Mouse (Mus musculus) embryonic facial prominence, embryonic 14.5 days (tissue): Measurements from ENCODE around the gene Ppfibp2. TPM values are rescaled to one million over a fixed set of nuclear protein-coding genes. Genes with fewer than 3 reads are reported as not detected.
A peak's percentile ranks its signal among the peaks of the same experiment; 100 is the strongest.

Experiments
- ATAC-seq: fragments of 200-750 bp; cut with Nextera tagmentation; 2 replicates; pipeline ENCODE4 v1.8.0; 2017; ENCODE audit warnings: low read depth, moderate number of reproducible peaks, moderate TSS enrichment
- DNase-seq: peaks from one replicate; pipeline ENCODE4 v3.0.0-alpha.2; 2015; ENCODE audit warnings: low spot score
- H3K27ac ChIP-seq: fragments of 300-500 bp; sonication (generic); replicated peaks from 2 replicates; pipeline ENCODE4 v1.5.1; 2014; ENCODE audit warnings: low read depth, mild to moderate bottlenecking, low read length, moderate library complexity
- H3K27me3 ChIP-seq: fragments of 300-500 bp; sonication (generic); replicated peaks from 2 replicates; pipeline ENCODE4 v1.6.1; 2014; ENCODE audit warnings: low read length; ENCODE audit not compliant: control insufficient read depth, insufficient read depth
- H3K36me3 ChIP-seq: fragments of 300-500 bp; sonication (generic); 2 replicates; pipeline ENCODE4 v1.6.1; 2014; ENCODE audit warnings: low read length, mixed read lengths; ENCODE audit not compliant: control insufficient read depth, insufficient read depth
- H3K4me1 ChIP-seq: fragments of 300-500 bp; sonication (generic); 2 replicates; pipeline ENCODE4 v1.6.1; 2014; ENCODE audit warnings: antibody characterized with exemption, low read length; ENCODE audit not compliant: control insufficient read depth, insufficient read depth
- H3K4me2 ChIP-seq: fragments of 300-500 bp; sonication (generic); 2 replicates; pipeline ENCODE4 v1.6.1; 2014; ENCODE audit warnings: low read depth, mild to moderate bottlenecking, low read length, moderate library complexity, mixed read lengths
- H3K4me3 ChIP-seq: fragments of 300-500 bp; sonication (generic); 2 replicates; pipeline ENCODE4 v1.5.1; 2014; ENCODE audit warnings: low read depth, mild to moderate bottlenecking, low read length
- H3K9ac ChIP-seq: fragments of 300-500 bp; sonication (generic); 2 replicates; pipeline ENCODE4 v1.6.1; 2014; ENCODE audit warnings: low read depth, mild to moderate bottlenecking, low read length, moderate library complexity, mixed read lengths
- H3K9me3 ChIP-seq: fragments of 300-500 bp; sonication (generic); 2 replicates; pipeline ENCODE4 v1.6.1; 2016; ENCODE audit warnings: low read length; ENCODE audit not compliant: control insufficient read depth
- WGBS: fragments of 180-500 bp; shearing (Covaris S2); extraction: QIAGEN DNeasy Blood & Tissue Kit; methylation state at CpG from one replicate; pipeline ENCODE4 v1.1.7; 2014; 5-methylcytosine and 5-hydroxymethylcytosine counted together
- polyA plus RNA-seq: library from polyadenylated mRNA; unstranded; fragments of >200 nt; fragmentation: Nextera tagmentation; extraction: Ambion mirVana; gene quantifications from 2 replicates; pipeline ENCODE4 v1.2.1, GENCODE M21; 2014

Ppfibp2 gene
- polyA plus RNA-seq, 1 experiment from 2014 or later: 14.3 TPM

DNA sequence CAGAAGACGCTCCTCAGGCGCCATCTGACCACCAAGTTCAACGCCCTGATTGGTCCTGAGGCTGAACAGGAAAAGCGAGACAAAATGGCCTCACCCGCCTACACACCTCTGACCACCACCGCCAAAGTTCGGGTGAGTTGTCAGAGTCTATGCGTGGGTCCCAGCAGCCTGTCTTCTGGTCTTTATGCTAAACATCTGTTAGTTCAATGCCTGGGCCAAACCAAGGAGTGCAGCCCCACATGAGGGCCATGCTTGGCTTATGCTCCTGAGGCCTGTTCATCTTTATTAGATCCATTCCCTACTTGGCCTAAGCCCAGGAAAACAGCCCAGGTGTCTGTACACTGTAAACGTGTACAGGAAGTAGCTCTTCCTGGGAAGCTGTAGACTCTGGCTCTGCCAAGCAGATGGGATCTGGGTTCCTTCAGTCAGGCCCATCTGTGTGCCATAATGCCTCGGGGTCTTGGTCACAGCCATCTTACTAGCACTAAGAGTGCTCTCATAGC, 148.0 kb downstream of the Ppfibp2 start:
- ATAC-seq: peak; percentile 62; the same call in 1 of the 2 replicates
- peaks cover 50% of the 10 kb centered on the region for H3K36me3 ChIP-seq
- DNase-seq: peak; percentile 51

DNA sequence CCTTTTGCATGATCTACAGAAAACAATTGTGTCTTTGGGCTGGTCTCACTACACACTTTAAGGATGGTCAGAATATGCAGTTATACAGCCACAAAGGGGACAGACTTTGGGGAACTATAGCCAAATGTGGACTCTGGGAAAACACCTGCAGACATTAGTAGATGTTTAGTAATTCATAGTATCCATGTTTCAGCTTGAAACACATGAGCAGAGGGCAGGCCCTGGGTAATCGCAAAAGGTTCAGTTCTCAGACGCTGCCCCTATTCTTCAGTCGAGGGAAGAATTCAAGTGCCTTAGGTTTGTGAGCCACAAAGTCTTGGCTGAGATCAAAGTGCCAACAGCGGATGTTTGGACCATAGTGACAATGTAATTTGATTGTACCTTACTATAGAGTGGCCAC, 149.4 kb downstream of the Ppfibp2 start:
- Histone ChIP-seq H3K4me1 (no peaks in the 10 kb centered on the region), H3K9me3 (no peaks in the 10 kb centered on the region), H3K27ac (no peak overlapping the region), H3K36me3 (peaks cover 40% of the 10 kb centered on the region), H3K4me2 (no peak overlapping the region), H3K9ac (no peak overlapping the region), H3K27me3 (no peaks in the 10 kb centered on the region), H3K4me3 (no peak overlapping the region)
- WGBS: 83% methylated on average over 4 of the region's 4 CpGs
- ATAC-seq (no peak), DNase-seq (no peak)

More for the DNA sequence above, 148.0 kb downstream of the Ppfibp2 start:
- no peak overlapping the region for H3K27ac ChIP-seq
- no peaks in the 10 kb centered on the region for H3K9me3 ChIP-seq
- H3K4me1 ChIP-seq: no peaks in the 10 kb centered on the region
- WGBS: 73% methylated on average over 10 of the region's 10 CpGs
- H3K4me3 ChIP-seq: no peak overlapping the region
- H3K4me2 ChIP-seq: no peak overlapping the region
- no peak overlapping the region for H3K9ac ChIP-seq
- H3K27me3 ChIP-seq: no peaks in the 10 kb centered on the region

DNA sequence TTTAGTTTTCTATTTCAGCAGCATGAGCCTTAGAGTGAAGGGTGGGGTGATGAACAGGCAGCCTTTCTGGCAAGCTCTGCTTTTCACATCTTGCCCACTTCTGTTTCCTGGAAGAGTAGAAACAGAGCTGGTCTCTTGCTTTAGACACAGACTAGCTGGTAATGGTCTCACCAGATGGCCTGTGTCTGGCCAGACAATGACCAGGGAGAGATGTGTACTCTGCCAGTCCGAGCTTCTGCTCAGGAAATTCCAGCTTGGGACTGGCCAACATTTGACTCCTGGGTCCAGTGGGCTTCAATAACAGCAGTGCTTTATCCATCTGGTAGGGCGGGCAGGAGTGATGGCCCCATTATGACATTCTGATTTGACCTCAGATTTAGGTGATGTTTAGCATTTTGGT, 150.1 kb downstream of the Ppfibp2 start:
- no peak for ATAC-seq
- Histone ChIP-seq H3K4me3 (no peak overlapping the region), H3K4me2 (no peak overlapping the region), H3K9me3 (no peaks in the 10 kb centered on the region), H3K36me3 (peaks cover 34% of the 10 kb centered on the region), H3K27me3 (no peaks in the 10 kb centered on the region), H3K27ac (no peak overlapping the region), H3K4me1 (no peaks in the 10 kb centered on the region), H3K9ac (no peak overlapping the region)
- no peak for DNase-seq
- WGBS: 75% methylated on average over 2 of the region's 2 CpGs

DNA sequence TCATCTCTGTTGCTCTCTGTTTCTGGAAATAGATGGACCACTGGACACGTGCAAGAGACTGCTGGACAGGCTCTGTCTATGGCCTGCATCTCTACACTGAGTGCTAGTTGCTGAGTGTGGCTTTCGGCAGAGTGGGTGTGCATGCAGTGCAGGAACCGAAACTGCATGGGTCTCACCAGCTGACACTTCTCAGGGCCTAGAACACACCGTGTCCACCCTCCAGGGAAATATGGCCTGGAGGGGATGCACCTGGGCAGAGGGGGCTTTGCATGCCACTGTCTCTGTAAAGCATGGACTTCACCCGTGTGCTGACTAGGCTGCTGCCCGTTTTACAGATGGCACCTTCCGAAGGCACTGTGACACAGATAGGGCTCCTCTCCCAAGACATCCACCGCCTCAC, 151.0 kb downstream of the Ppfibp2 start:
- H3K9ac ChIP-seq: no peak overlapping the region
- no peaks in the 10 kb centered on the region for H3K27me3 ChIP-seq
- no peaks in the 10 kb centered on the region for H3K9me3 ChIP-seq
- DNase-seq (no peak), ATAC-seq (no peak)
- no peak overlapping the region for H3K4me3 ChIP-seq
- no peaks in the 10 kb centered on the region for H3K4me1 ChIP-seq
- 83% methylated on average over 8 of the region's 8 CpGs for whole genome bisulfite sequencing
- H3K36me3 ChIP-seq: peaks cover 26% of the 10 kb centered on the region
- H3K27ac ChIP-seq: no peak overlapping the region
- no peak overlapping the region for H3K4me2 ChIP-seq

DNA sequence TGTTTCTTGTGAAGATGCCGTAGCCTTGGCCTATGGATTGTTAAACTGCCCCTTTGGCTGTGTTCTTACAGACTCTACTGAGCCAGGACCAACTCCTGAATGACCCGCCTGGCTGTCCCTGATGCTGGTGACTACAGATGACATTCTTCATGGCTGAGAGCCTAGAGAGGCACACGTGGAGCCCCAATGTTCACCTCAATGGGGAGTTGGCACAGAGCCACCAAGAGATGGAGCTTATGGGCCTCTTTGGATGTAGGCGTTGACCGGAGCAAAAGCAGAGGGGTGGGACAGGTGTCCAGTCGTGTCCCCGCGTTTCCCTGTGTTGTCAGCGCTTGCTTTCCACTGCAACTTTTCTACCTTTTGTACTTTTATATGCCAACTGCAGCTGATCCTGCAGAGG, 152.5 kb downstream of the Ppfibp2 start:
- H3K27ac ChIP-seq: no peak overlapping the region
- no peaks in the 10 kb centered on the region for H3K4me1 ChIP-seq
- no peaks in the 10 kb centered on the region for H3K9me3 ChIP-seq
- no peaks in the 10 kb centered on the region for H3K27me3 ChIP-seq
- no peak overlapping the region for H3K4me3 ChIP-seq
- H3K36me3 ChIP-seq: peaks cover 22% of the 10 kb centered on the region
- 87% methylated on average over 9 of the region's 9 CpGs for WGBS
- ATAC-seq: no peak
- DNase-seq: no peak
- no peak overlapping the region for H3K4me2 ChIP-seq
- no peak overlapping the region for H3K9ac ChIP-seq

DNA sequence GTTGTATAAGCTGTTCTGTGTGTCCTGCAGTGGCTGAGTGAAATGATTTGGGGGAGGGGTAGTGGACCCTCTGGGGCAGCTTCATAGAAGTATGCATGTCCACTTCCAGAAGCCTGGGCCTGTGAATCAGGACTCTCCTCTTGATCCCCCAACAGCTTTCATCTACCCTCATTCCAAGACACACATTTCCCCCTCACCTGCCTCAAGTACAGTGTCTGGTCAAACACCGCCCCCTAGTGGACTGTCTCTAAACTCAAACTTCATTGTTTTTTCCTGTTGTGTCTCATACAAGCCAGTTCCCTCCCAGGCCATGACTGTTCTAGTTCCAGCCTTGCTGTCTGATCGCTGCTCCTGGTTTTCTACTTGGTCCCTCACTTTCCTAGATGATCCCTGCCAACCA, 152.9 kb downstream of the Ppfibp2 start:
- no peak overlapping the region for H3K4me2 ChIP-seq
- 12% methylated on average over 2 of the region's 2 CpGs for WGBS
- DNase-seq (peak; percentile 70), ATAC-seq (0 out of 2 replicates have a peak, but pooled peaks have one; percentile 38)
- H3K9me3 ChIP-seq: no peaks in the 10 kb centered on the region
- peaks cover 22% of the 10 kb centered on the region for H3K36me3 ChIP-seq
- no peak overlapping the region for H3K4me3 ChIP-seq
- H3K9ac ChIP-seq: no peak overlapping the region
- no peaks in the 10 kb centered on the region for H3K4me1 ChIP-seq
- no peaks in the 10 kb centered on the region for H3K27me3 ChIP-seq
- H3K27ac ChIP-seq: no peak overlapping the region

DNA sequence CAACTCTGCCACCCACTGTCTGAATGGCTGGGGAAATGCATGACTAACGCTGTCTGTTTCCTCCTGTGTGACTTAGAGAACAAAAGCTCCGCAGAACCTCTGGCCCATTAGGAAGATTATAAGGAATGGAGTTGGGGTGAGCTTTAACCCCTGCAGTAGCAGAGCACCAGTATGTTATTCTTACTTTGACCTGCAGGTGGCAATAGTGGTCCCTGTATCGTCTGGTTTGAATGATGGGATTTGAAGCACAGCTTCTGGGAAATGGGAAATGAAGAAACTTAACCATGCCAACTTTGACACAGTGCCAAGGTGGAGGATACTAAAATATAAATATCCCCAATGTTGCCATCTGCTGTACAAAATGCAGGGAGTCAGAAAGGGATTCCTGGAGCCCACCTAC, 154.3 kb downstream of the Ppfibp2 start:
- Histone ChIP-seq H3K4me2 (no peak overlapping the region), H3K27ac (no peak overlapping the region), H3K27me3 (no peaks in the 10 kb centered on the region), H3K9ac (no peak overlapping the region), H3K9me3 (no peaks in the 10 kb centered on the region), H3K4me1 (no peaks in the 10 kb centered on the region), H3K36me3 (peaks cover 12% of the 10 kb centered on the region; the same call in 1 of the 2 replicates), H3K4me3 (no peak overlapping the region)
- no peak for ATAC-seq
- WGBS: 3% methylated on average over 3 of the region's 3 CpGs
- DNase-seq: peak; percentile 69

DNA sequence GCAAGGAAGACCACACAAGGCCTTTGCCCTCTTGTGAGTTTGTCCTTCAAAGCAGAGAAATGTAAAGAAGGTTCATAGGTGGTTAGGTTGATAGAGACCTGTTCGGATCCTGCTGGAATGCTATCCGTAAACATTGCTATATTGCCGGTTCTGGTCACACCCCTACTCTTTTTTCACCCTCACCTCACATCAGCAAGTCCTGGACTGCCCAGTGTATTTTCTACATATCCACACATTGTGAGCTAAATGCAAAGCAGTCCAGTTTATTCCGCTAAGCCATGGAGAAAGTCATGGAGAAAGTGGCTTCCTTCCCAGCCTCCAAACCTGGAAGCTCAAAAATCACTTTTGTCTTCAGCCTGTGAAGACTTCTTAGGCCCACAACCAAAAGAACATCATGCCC, 154.7 kb downstream of the Ppfibp2 start:
- no peak overlapping the region for H3K27ac ChIP-seq
- DNase-seq (no peak), ATAC-seq (no peak)
- H3K4me1 ChIP-seq: no peaks in the 10 kb centered on the region
- no peak overlapping the region for H3K4me2 ChIP-seq
- 94% methylated on average over 4 of the region's 4 CpGs for WGBS
- no peak overlapping the region for H3K9ac ChIP-seq
- H3K4me3 ChIP-seq: no peak overlapping the region
- H3K9me3 ChIP-seq: no peaks in the 10 kb centered on the region
- peaks cover 11% of the 10 kb centered on the region; the same call in 1 of the 2 replicates for H3K36me3 ChIP-seq
- no peaks in the 10 kb centered on the region for H3K27me3 ChIP-seq

DNA sequence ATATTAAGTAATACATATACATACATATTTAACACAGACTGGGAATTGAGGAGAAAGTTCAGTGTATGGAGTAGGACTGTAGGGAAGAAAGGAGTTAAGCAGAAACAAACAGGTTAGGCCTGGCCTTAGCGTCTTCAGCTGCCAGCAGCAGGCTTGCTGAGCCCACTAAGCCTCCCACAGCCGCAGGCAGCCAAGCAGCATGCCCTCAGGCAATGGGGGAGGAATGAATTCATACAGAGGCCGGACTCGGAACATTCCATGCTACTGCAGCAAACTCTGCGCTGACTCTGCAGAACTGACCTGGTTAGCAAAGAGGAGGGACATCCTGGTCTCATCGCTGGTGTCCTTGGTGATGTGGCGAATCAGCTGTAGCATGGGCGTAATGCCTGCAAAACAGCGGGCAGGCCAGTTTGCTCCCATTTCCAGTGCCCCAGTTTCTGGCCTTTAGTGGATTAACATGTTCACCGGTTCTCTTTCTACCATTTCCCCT, 157.1 kb downstream of the Ppfibp2 start:
- Histone ChIP-seq H3K4me3 (no peak overlapping the region), H3K27me3 (no peaks in the 10 kb centered on the region), H3K27ac (no peak overlapping the region), H3K36me3 (no peaks in the 10 kb centered on the region), H3K9me3 (no peaks in the 10 kb centered on the region), H3K4me1 (no peaks in the 10 kb centered on the region), H3K9ac (no peak overlapping the region), H3K4me2 (no peak overlapping the region)
- DNase-seq: no peak
- WGBS: 69% methylated on average over 10 of the region's 10 CpGs
- no peak for ATAC-seq
